Mouse (Mus musculus): ENCODE data around the gene Rab30. TPM values are rescaled to one million over a fixed set of nuclear protein-coding genes. Genes with fewer than 3 reads are reported as not detected.
A peak's percentile ranks its signal among the peaks of the same experiment; 100 is the strongest.

Gene Rab30
- total RNA-seq, 2 experiments from 2014 or later: 9.2 to 23.9 TPM

- ATAC-seq (replicated peaks; ENCODE audit: low FRiP score, poor library complexity, severe bottlenecking): no peak
Measured at GRCm38 (mm10) chr7:92890211-92890610, 148.8 kb downstream of the Rab30 start.

- ATAC-seq (replicated peaks; ENCODE audit: low FRiP score, poor library complexity, severe bottlenecking): no peak
Measured at GRCm38 (mm10) chr7:92890618-92891230, 149.3 kb downstream of the Rab30 start.

- ATAC-seq (replicated peaks; ENCODE audit: low FRiP score, poor library complexity, severe bottlenecking): peak; percentile 75
Measured at GRCm38 (mm10) chr7:92893478-92893877, 152.1 kb downstream of the Rab30 start.

Other genes with a start within 250 kb of the Rab30 start
- gene Ccdc90b, start 180.5 kb upstream of the Rab30 start, total RNA-seq (2015; ENCODE audit: low replicate concordance): 3.2 and 8.4 TPM in 2 replicates
- 2.3 and 2.8 TPM in 2 replicates for gene Ccdc90b, start 180.5 kb upstream of the Rab30 start, total RNA-seq (2017; ENCODE audit: low replicate concordance)
- gene Ankrd42, start 104.5 kb upstream of the Rab30 start, total RNA-seq (2015; ENCODE audit: low replicate concordance): not detected in 2 replicates
- 0.51 and 1.3 TPM in 2 replicates for gene Ankrd42, start 104.5 kb upstream of the Rab30 start, total RNA-seq (2017; ENCODE audit: low replicate concordance)
- gene Pcf11, start 71.7 kb upstream of the Rab30 start, total RNA-seq (2015; ENCODE audit: low replicate concordance): 106 and 138 TPM in 2 replicates
- gene Pcf11, start 71.7 kb upstream of the Rab30 start, total RNA-seq (2017; ENCODE audit: low replicate concordance): 120 and 148 TPM in 2 replicates
- gene Ddias, start 132.6 kb downstream of the Rab30 start, total RNA-seq (2015; ENCODE audit: low replicate concordance): 32.3 and 43.2 TPM in 2 replicates
- 24.4 and 30.3 TPM in 2 replicates for gene Ddias, start 132.6 kb downstream of the Rab30 start, total RNA-seq (2017; ENCODE audit: low replicate concordance)
- gene Prcp, start 132.9 kb downstream of the Rab30 start, total RNA-seq (2015; ENCODE audit: low replicate concordance): 81.8 and 98.5 TPM in 2 replicates
- gene Prcp, start 132.9 kb downstream of the Rab30 start, total RNA-seq (2017; ENCODE audit: low replicate concordance): 38.8 and 50.4 TPM in 2 replicates